Mouse (Mus musculus) left cerebral cortex, postnatal 4 days (tissue): Measurements from ENCODE around the gene Dazap2. TPM values are rescaled to one million over a fixed set of nuclear protein-coding genes. Genes with fewer than 3 reads are reported as not detected.

ENCODE experiments used
- DNase-seq: peaks from one replicate; pipeline ENCODE4 v3.0.0-alpha.2; 2022
- intact Hi-C: fragments of 180-260 bp; cut with DNase I; formaldehyde crosslinking; loops from one replicate; pipeline ENCODE4 v1.15.1; 2025
- microRNA-seq: library from miRNA; unstranded; fragments of <30 nt; microRNA quantifications from one replicate; pipeline ENCODE4 v1.2.0, GENCODE M21; 2022
- total RNA-seq, 2 experiments: library from RNA; stranded (reverse); gene quantifications; 2 replicates each; pipeline ENCODE4 v1.2.3; 2021

Gene Dazap2
- total RNA-seq, 2 experiments from 2014 or later = 67.6 to 71.0 TPM

DNA sequence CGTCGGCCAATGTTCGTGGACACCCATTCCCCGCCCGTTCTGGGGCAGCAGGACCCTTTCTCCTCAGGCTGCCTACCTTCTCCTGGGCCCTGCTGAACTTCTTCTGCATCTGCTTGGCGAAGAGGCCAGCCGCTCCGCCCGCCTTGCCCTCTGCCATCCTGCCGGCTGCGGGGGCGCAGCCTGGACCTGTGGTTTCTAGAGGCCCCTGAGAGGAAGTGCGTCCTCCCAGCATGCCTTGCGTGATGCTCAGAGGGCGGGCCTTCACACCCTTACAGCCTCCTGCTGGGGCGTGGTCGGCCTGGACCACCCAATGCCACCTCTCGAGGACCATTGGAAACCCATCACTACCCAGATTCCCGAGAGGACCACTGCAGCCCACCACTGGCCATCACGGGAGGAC lies 54.2 kb downstream of the Dazap2 start, which contains the start of gene Bin2:
Gene Bin2, minus strand, starts transcription at position 217 of the 400 bp plus-strand sequence.
- intact Hi-C loops = no loop called here
- DNase-seq = no peak

DNA sequence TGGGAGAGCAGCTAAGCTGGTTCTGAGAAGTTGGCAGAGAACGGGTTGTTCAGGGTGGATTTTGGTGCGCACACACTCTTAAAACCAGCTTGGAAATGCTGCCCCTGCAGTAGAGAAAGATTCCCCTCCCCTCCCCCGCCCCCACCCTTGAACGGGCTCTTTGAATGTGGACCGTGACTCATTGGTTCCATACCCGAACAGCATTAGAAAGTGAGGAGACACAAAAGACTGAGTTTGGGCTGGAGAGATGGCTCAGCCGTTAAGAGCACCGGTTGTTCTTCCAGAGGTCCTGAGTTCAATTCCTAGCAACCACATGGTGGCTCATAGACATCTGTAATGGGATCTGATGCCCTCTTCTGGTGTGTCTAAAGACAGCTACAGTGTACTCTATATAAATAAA lies 54.9 kb downstream of the Dazap2 start:
- no peak for DNase-seq
- intact Hi-C loops = no loop called here

Small RNA genes lying within 50 kb of the gene (microRNA-seq; reads per million reads assigned to microRNA genes)
- not detected for gene Mir6961

Other genes with a start within 250 kb of the Dazap2 start
- gene Gm5475, start 193.2 kb upstream of the Dazap2 start, total RNA-seq = not detected
- 10 to 100 TPM; 55.9 to 61.2 TPM for gene Slc11a2, start 190.3 kb upstream of the Dazap2 start, total RNA-seq
- 10 to 100 TPM; 65.8 to 70.5 TPM for gene Letmd1, start 146.3 kb upstream of the Dazap2 start, total RNA-seq
- gene Csrnp2, start 119.9 kb upstream of the Dazap2 start, total RNA-seq = 10 to 100 TPM; 53.1 to 54.0 TPM
- 10 to 100 TPM; 33.0 to 36.5 TPM for gene Tfcp2, start 63.3 kb upstream of the Dazap2 start, total RNA-seq
- gene Pou6f1, start 15.4 kb upstream of the Dazap2 start, total RNA-seq = 100 to 1,000 TPM; 123 to 125 TPM
- gene Smagp, start 21.6 kb downstream of the Dazap2 start, total RNA-seq = 1 to 10 TPM; 2.4 to 3.2 TPM
- gene Bin2, start 54.2 kb downstream of the Dazap2 start, total RNA-seq = 1 to 10 TPM; 1.8 to 2.4 TPM
- 1 to 10 TPM in 1 of 2 experiments, under 1 TPM in 1; 0.74 to 1.2 TPM for gene Cela1, start 72.6 kb downstream of the Dazap2 start, total RNA-seq
- gene Galnt6, start 114.0 kb downstream of the Dazap2 start, total RNA-seq = under 1 TPM; 0.34 to 0.40 TPM
- 10 to 100 TPM; 70.6 to 78.6 TPM for gene Slc4a8, start 146.4 kb downstream of the Dazap2 start, total RNA-seq